Mouse (Mus musculus) liver, embryonic 14 days (tissue): Measurements from ENCODE around the gene Srprb. TPM values are rescaled to one million over a fixed set of nuclear protein-coding genes. Genes with fewer than 3 reads are reported as not detected.

Experiments used
- polyA plus RNA-seq: library from polyadenylated mRNA; depleted of rRNA; stranded (reverse); fragments of >200 nt; gene quantifications from 2 replicates; pipeline ENCODE4 v1.2.3, GENCODE M21; 2012; rRNA removed

Srprb gene
- 15.6 and 16.1 TPM in 2 replicates for polyA plus RNA-seq

DNA sequence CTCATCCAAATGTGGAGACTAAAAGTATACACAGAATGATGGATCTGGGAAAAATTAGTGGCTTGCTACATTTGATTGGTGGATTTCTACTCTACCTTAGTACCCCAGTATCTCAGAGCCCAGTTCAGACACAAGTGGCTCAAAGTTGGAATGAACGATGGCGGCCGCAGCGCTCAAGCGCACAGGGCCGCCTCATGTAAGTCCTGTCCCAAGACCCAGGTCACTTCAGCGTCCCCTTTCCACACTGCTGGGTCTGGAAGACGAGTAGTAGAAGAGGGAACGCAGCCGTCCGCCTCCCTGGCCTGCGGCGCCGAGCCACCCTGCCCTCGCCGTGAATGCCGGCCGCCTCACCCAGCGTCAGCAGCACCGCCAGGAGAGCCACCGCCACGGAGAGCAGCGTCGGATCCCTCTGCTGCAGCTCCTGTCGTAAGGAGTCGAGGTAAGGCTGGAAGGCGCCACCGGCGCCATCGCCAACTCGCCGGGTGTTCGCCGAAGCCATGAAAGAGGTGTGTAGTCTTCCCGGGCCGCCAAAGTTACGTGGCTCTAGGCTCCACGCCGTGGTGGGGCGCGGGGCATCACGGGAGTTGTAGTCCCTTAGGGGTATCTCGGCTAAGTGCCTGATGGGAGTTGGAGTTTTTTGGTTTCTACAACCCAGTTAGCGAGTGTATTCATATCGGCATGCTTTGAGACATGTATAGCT lies at the start of gene Srprb:
Srprb (minus strand) TSS at position 577 of the 700 bp plus-strand sequence.

GRCm38 (mm10) chr9:103230151-103230951 lies 28.4 kb upstream of the Srprb start, which contains the start of the genes Gm20425 and Trf:
TSS of gene Gm20425 (minus strand) at chr9:103230307.
TSS of gene Trf (minus strand) at chr9:103230444.

Other genes with a start within 250 kb of the Srprb start
- gene Slco2a1, start 213.4 kb downstream of the Srprb start, polyA plus RNA-seq = 1.5 and 1.9 TPM in 2 replicates
- gene Rab6b, start 90.3 kb downstream of the Srprb start, polyA plus RNA-seq = 0.12 and 0.16 TPM in 2 replicates
- gene Gm20425, start 28.2 kb upstream of the Srprb start, polyA plus RNA-seq = 0.09 and 0.35 TPM in 2 replicates
- gene Trf, start 28.3 kb upstream of the Srprb start, polyA plus RNA-seq = 2,120 and 2,385 TPM in 2 replicates
- gene 1300017J02Rik, start 102.9 kb upstream of the Srprb start, polyA plus RNA-seq = 36.7 and 46.6 TPM in 2 replicates
- gene Topbp1, start 103.1 kb upstream of the Srprb start, polyA plus RNA-seq = 44.9 and 50.7 TPM in 2 replicates
- gene Cdv3, start 163.7 kb upstream of the Srprb start, polyA plus RNA-seq = 32.6 and 38.0 TPM in 2 replicates